Mouse (Mus musculus): ENCODE measurements around the gene Golph3l.
"Not testable (repeated sequence)": the region's sequence is repeated elsewhere in the genome, so short reads cannot be mapped to it uniquely, and the experiment has no call there.

Gene Golph3l

DNA sequence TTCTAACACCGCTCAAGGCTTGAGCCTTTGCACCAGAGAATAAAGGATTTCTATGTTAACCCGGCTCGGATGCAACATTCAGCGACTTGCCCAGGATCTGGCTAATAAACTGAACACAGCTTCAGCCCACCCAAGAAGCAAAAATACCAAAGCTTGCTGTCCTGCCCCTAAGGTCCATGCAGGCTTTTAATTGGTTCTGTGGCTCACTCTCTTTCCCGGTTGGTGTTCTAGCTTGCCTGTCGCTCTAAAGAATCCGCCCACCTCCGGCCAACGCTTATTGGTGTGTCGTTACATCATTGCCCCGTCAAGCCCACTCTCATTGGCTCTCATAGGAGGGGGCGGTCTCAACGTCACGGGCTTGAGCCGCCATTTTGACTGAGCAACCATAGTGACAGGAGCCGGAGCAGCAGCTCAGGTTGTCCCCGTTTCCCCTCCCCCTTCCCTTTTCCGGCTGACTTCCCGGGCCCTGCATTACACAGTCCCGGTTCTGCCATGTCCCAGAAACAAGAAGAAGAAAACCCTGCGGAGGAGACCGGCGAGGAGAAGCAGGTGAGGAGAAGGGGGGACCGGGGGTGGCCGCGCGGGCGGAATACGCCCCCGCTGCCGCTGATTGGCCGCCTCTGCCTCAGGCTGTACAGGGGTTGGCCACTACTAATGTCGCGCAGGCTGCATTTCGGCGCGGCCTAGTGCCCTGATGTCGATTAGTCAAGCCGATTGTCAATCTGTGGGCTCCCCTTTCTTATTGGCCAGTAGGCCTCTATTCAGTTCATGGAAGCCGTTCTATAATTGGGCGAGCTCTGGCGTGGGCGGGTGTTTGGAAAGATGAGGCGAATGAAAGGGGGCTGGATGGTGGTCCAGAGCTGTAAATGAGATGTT lies 36.1 kb downstream of the Golph3l start, which contains the start of gene Ensa:
Ensa (plus strand) TSS at position 366 of the 876 bp plus-strand sequence.
- in situ Hi-C loops (cut with MboI, MseI) = no loop called here

GRCm38 (mm10) chr3:95627763-95628162 lies 39.0 kb downstream of the Golph3l start:
- in situ Hi-C loops (cut with MboI, MseI) = no loop called here

DNA sequence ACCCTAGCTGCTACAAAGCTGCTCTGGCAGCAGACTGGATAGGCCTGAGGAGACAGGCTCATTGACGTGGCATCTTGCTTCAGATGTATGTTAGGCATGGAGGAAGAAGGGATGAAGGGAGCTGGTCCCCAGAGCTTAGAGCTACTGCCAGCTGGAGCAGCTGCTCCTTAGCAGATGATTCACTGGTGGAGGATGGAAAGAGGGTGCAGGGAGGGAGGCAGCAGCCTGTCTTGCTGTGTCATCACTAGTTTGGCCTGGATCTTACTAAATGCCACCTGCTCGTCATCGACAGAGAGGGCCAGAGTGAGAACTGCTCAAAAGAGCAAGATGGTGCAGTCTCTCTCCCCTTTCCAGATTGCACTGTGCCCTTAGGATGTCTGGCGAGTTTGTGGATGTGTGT lies 41.0 kb downstream of the Golph3l start:
- in situ Hi-C loops (cut with MboI, MseI) = no loop called here

DNA sequence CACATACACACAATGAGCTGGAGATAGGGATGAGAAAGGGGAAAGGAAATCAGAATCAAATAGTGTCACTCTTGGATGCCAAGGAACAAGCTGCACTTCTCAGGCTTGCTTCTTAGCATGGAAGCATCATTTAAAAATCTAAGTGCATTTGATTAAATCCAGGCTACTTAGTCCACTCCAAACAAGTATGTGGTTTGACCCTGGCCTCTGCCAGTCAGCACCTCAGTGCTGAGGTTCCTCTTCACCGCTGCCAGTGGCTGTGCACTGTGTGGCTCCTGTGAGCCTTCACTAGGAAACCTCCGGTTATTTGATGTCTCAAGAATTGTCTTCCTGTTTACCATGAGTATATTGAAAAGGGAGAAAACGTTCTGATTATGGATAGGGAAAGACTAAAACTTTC lies 42.1 kb downstream of the Golph3l start:
- in situ Hi-C loops (cut with MboI, MseI) = no loop called here

DNA sequence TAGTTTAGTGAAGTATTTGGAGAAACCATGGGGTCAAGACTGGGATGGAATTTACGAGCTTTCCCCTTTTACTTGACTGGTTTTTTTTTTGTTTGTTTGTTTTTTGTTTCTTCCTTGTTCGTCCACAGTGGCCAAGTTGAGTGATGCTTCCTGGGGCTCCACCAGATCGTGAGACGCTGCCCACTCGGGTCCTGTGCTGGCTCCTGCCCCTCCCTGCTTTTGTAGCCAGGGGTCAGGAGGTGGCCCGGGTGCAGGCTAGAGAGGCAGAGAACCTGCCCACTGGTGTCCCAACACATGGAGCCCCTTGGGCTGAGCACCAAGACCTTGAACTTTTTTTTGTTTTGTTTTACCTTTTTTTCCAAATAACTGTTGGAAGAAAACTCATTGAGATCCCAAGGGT lies 42.6 kb downstream of the Golph3l start:
- in situ Hi-C loops (cut with MboI, MseI) = no loop called here

DNA sequence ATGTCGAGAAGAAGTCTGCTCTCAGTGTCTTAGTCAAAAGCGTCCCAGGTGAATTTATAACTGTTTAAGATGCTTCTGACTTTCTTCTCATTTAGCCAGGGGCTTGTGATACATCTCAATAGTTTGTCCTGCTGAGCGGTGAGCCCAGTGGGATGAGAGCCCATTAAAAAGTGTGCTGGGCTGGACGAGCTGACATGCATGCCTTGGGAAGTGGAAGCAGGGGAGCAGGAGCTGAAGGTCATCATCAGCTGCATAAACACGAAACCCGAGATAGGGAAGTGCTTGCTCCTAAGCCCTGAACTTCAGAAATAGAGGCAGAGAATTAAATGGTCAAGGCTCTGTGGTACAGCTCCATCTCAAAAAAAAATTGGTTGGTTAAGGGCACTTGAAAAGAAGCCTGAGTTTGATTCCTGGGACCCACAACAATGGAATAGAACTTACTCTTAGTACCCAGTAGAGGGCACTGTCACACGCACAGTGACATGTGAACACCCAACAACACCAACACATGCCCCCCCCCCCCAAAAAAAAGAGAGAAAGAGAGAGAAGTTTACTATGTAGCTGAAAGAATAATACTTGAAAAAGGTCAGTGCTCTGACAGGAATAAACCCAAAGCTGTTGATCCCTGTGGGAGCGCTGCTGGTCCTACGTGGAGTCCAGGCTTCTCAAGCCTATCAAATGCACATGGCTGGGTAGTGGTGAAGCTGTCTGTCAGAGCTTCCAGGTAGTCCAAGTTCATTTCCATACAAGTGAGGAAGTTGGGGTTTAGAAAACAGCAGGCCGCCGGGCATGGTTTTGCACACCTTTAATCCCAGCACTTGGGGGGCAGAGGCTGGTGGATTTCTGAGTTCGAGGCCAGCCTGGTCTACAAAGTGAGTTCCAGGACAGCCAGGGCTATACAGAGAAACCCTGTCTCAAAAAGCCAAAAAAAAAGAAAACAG lies 44.2 kb downstream of the Golph3l start:
- in situ Hi-C loops (cut with MboI, MseI) = no loop called here

- in situ Hi-C loops (cut with MboI, MseI) = loop anchor here (5.0 kb wide), 1 partner anchor 37 kb away; no protein-coding TSS in a partner anchor
These were observed 46.9 kb downstream of the Golph3l start for GRCm38 (mm10) chr3:95635636-95636035.

GRCm38 (mm10) chr3:95636072-95636471 lies 47.3 kb downstream of the Golph3l start:
- in situ Hi-C loops (cut with MboI, MseI) = loop anchor here (5.0 kb wide), 1 partner anchor 36 kb away; no protein-coding TSS in a partner anchor

GRCm38 (mm10) chr3:95639694-95640093 lies 51.0 kb downstream of the Golph3l start:
- in situ Hi-C loops (cut with MboI, MseI) = loop anchor here (5.0 kb wide), 1 partner anchor 33 kb away; no protein-coding TSS in a partner anchor

DNA sequence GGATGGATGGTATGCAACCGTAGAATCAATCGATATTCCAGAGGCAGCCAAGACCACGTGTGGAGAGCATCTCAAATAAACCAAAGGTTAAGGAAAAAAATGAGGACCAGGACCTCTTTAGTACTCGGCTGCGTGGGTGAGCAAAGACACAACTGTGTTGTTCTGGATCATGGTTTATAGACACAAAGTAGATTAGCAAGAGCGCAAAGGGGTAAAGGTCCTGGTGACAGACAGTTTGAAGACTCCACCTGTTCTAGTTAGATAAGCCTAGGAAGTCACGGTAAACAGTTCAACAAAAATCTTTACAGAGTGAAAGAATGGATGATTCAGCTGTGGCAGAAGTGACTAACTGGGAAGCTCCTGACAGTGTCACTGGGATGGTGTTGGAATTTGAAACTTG lies 54.4 kb downstream of the Golph3l start:
- in situ Hi-C loops (cut with MboI, MseI) = no loop called here

GRCm38 (mm10) chr3:95645313-95646235 lies 56.8 kb downstream of the Golph3l start:
- in situ Hi-C loops (cut with MboI, MseI) = no loop called here

DNA sequence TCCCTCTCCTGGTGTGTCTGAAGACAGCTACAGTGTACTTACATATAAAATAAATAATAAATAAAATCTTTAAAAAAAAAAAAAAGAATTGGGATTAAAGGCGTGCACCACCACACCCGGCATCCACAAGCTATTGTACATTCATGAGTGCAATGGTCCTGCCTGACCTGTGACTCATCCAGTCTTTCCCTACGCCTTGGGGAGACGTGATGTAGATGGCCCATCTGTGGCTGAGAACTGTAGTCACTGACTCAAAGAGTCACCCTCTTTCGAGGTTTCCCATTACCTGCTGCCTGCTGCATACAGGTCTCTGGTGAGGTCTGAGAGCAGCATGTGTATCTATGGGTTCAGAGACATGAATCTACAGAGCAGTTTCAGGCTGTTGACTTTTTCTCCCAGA lies 59.3 kb downstream of the Golph3l start:
- in situ Hi-C loops (cut with MboI, MseI) = no loop called here

DNA sequence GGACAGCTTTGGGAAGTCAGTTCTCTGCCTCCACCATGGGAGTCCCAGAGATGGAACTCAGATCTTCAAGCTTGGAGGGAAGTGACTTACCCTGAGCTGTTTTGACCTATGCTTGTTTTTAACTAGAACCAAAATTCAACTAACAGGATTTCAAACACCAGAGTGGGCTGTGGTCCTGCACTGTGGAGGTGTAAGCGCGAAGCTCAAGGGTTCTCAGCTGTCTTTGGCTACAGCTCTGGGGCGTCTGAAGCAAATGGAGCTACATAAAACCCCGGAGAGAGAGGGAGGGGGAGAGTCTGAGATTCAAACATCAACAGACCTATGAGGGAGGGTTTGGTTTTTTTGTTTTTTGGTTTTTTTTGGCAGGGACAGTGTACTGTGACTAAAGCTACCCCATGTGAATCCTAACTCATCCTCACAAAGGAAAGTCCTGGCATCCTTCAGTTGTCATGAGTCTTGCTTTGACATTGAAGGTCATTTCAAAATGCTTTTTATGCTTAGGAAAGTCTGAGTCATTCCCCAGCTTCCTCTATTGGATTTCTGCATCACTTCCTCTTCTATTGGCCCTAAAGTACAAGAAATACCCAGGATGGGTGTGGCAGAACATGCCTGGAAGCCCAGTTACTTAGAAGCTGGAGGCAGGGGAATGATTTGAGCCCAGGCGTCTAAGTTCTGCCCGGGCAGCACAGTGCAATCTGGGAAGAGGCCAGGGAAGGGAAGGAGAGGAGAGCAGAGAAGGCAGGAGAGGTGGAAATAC lies 61.7 kb downstream of the Golph3l start:
- in situ Hi-C loops (cut with MboI, MseI) = no loop called here

DNA sequence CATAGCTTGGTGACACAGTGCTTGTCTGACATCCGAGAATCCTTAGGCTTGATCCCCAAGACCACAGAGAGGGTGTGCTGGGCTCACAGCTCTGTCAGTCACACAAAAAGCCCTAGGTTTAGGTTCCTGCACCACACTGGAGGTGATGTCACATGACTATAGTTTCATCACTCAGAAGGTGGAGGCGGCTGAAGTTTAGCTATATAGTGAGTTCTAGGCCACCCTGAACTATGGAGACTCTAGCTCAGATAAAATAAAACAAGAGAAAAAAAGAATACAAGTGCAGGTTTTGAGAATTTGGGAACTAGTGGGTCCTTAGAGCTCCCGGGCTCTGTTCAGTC lies 62.3 kb downstream of the Golph3l start:
- in situ Hi-C loops (cut with MboI, MseI) = no loop called here

DNA sequence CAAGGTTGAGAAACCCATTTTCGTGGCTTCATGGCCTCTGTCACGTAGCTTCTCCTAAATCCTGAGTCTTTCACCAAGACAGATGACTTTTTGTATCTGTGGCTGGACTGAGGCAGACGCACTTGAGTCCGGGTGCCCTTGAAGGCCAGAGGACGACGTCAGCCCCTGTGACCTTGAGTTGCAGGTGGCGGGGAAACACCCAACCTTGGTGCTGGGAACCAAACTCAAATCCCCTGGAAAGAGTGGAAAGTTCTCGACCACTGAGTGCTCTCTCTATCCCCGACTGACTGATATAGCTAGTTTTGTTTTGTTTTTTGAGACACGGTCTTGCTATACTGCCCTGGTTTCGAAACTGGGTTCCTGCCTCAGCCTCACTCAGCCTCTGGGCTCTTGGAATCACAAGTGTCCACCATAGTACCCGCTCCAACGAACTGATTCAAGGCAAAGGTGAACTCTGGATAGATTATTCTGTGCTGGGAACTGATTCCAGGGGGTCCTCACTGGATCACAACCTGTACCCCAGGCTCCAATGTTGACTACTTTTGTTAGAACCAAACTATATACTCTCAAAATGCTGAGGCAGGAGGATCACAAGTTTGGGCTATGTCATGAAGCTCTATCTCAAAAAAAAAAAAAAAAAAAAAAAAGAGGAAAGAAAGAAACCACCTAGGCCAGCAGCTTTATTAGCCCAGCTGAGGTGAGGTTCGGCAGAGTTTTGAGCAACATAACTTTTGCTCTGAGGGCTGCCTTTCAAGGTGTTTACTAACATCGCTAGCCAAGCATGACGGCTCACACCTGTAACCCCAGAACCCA lies 62.9 kb downstream of the Golph3l start:
- in situ Hi-C loops (cut with MboI, MseI) = no loop called here

DNA sequence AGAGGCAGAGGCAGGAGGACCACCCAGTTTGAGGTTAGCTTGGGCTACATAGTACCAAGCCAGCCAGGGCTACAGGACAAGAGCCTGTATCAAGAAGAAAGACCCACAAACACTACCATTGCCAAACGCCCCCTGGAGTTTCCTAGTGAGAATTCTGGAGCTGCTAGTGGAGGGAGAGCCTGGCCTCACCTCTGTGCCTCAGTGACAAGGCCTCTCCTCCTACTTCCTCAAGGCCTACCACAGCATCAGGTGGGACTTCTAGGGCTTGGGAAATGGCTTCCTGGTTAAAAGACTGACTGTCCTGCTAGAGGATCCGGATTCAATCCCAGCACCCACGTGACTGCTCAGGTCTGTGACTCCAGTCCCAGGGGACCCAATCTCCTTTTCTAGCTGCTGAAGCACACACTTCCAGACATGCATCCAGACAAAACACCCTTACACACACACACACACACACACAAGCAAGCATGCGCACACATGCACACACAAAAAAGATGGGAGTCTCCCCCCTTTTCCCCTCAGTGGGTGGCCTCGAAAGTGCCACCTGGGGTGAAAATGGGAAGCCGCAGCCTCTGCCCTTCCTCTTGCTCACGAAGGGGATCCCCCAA lies 63.6 kb downstream of the Golph3l start:
- in situ Hi-C loops (cut with MboI, MseI) = no loop called here

DNA sequence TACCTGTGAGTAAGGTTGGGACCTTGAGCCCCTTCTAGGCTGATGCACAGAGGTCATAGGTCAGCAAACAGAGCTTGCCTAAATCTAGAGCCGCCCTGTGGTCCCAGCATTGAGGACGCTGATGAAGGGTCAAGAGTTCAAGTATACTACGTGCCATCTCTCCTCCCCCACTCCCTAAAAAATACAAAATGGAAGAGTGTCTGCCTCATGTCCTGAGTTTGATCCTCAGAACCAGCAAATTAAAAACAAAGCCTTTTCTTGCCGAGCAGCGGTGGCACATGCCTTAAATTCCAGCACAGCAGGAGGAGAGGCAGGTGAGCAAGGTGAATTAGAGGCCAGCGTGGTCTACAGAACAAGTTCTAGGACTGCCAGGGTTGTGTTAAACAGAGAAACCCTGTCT lies 64.1 kb downstream of the Golph3l start:
- in situ Hi-C loops (cut with MboI, MseI) = no loop called here

GRCm38 (mm10) chr3:95653473-95654034 lies 64.8 kb downstream of the Golph3l start:
- in situ Hi-C loops (cut with MboI, MseI) = no loop called here

- in situ Hi-C loops (cut with MboI, MseI) = not testable (repeated sequence)
These were observed 65.6 kb downstream of the Golph3l start for GRCm38 (mm10) chr3:95654371-95654770.
